In genomic region chr3:50300002-50300951, GRCm38 (mm10) we compare ENCODE assay signal across 8 mouse cellular contexts.
DNase-seq lines count a peak whose midpoint lies in the region; ATAC-seq and TF ChIP-seq lines count a peak whose summit lies in the region.

No protein-coding gene starts in this region.

- no peak overlapping the region for H3K4me2 ChIP-seq in liver, postnatal 0 days (ENCODE audit: low read depth, low read length)

- peak; percentile 64 for DNase-seq in right cerebral cortex, postnatal 4 days
- DNase-seq in right cerebral cortex, adult 2 months (ENCODE audit: low spot score in 2 of 2): no peak
- no peak for DNase-seq in hindbrain, embryonic 10.5 days (ENCODE audit: low spot score)
- DNase-seq in kidney, postnatal 25 days: peak; percentile 50 to 70
- peak; percentile 53 for DNase-seq in thymus, postnatal 14 days
- DNase-seq in frontal cortex, adult 2 months (ENCODE audit: extremely low spot score in 1 of 2, low spot score in 1 of 2): no peak
- no peak for DNase-seq in liver, postnatal 0 days
- DNase-seq in layer of hippocampus, adult 9-10 months (ENCODE audit: low spot score): no peak

- TF ChIP-seq CTCF in liver, postnatal 0 days (IDR thresholded peaks at IDR 0.05; ENCODE audit: low read depth): no peak

- no peaks in the 10 kb centered on the region for H3K27me3 ChIP-seq in hindbrain, embryonic 10.5 days (ENCODE audit: insufficient read depth, poor library complexity, severe bottlenecking)
- H3K27me3 ChIP-seq in liver, postnatal 0 days (ENCODE audit: insufficient read depth, low read length): no peaks in the 10 kb centered on the region

- TF ChIP-seq EP300 in liver, postnatal 0 days (IDR thresholded peaks at IDR 0.05; ENCODE audit: low read depth): no peak

- H3K4me3 ChIP-seq in hindbrain, embryonic 10.5 days: no peak overlapping the region
- H3K4me3 ChIP-seq in liver, postnatal 0 days (ENCODE audit: low read depth, low read length): no peak overlapping the region

- 0 out of 2 replicates have a peak overlapping the region, but pooled peaks have one; percentile 1 for H3K27ac ChIP-seq in hindbrain, embryonic 10.5 days
- H3K27ac ChIP-seq in liver, postnatal 0 days (ENCODE audit: low read depth): no peak overlapping the region

- no peak overlapping the region for H3K9ac ChIP-seq in liver, postnatal 0 days (replicated peaks)

- WGBS in hindbrain, embryonic 10.5 days: 87% methylated on average over 17 of the region's 17 CpGs
- WGBS in liver, postnatal 0 days (ENCODE audit: insufficient replicate concordance): 78% methylated on average over 17 of the region's 17 CpGs

- no peaks in the 10 kb centered on the region for H3K4me1 ChIP-seq in hindbrain, embryonic 10.5 days (replicated peaks)
- no peaks in the 10 kb centered on the region for H3K4me1 ChIP-seq in liver, postnatal 0 days (ENCODE audit: insufficient read depth)

- ATAC-seq in liver, postnatal 0 days: no peak

- H3K9me3 ChIP-seq in hindbrain, embryonic 10.5 days: no peaks in the 10 kb centered on the region
- no peaks in the 10 kb centered on the region for H3K9me3 ChIP-seq in liver, postnatal 0 days (ENCODE audit: low read length)

- H3K36me3 ChIP-seq in hindbrain, embryonic 10.5 days: no peaks in the 10 kb centered on the region
- no peaks in the 10 kb centered on the region for H3K36me3 ChIP-seq in liver, postnatal 0 days (replicated peaks; ENCODE audit: insufficient read depth, low read length)

Comparison
In these comparisons a context has a peak if more than half of its experiments do, and no peak if none do; other contexts are left out.
1. DNase-seq: peak in right cerebral cortex, postnatal 4 days (single experiment), kidney, postnatal 25 days (2 of 2) and thymus, postnatal 14 days (single experiment); none in right cerebral cortex, adult 2 months (0 of 2), hindbrain, embryonic 10.5 days (single experiment), frontal cortex, adult 2 months (0 of 2), liver, postnatal 0 days (single experiment) and layer of hippocampus, adult 9-10 months (single experiment).